Mouse (Mus musculus) bone marrow macrophage, adult 2 months (primary cell): Measurements from ENCODE around the gene Prpf40b.

Experiments
- CTCF ChIP-seq: IDR thresholded peaks from 2 replicates; pipeline ENCODE4 v1.5.1; 2012; ENCODE audit warnings: low read depth, mild to moderate bottlenecking, low read length, moderate library complexity
- POLR2A ChIP-seq: IDR thresholded peaks from 2 replicates; pipeline ENCODE4 v1.6.1; 2012; ENCODE audit warnings: mild to moderate bottlenecking, low read depth, low read length, borderline replicate concordance

DNA sequence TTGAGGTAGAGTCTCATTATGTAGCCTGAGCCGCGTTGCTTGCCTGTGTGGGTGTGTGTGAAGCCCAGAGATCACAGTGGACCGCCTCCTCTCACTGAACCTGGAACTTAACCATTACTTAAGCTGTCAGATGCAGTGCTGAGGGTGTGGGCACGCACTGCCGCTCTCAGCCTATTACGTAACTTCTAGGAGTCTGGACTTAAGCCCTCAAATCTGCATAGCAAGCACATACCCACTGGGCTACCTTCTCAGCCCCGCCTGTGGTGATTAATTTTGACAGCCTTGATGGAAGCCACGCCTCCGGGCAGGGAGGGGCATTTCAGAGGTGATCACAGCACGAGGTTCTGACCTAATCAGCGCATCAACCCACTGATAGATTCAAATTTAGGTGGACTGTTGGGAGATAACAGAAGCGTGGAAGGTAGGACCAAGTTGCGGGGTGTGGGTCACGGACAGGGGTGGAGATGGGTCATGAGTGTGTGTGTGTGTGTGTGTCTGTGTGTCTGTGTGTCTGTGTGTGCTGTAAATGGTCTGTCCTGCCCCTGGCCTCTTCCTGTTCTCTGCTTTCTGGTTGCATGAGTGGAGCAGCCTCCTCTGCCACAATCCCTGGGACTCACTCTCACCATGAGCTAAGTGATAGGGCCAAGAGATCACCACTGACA is 10.2 kb upstream of the Prpf40b start:
- TF ChIP-seq POLR2A (no peak), CTCF (no peak)
